Mouse (Mus musculus) layer of hippocampus, postnatal 14 days (tissue): Measurements from ENCODE around the gene Hoxc9. TPM values are rescaled to one million over a fixed set of nuclear protein-coding genes. Genes with fewer than 3 reads are reported as not detected.

Experiments
- DNase-seq, 2 experiments: peaks; one replicate each; pipeline ENCODE4 v3.0.0; 2021 to 2022; ENCODE audit warnings: low spot score in 2 of 2, mixed read lengths in 1 of 2
- long read RNA-seq, 2 experiments: library from polyadenylated mRNA; stranded (forward); transcript quantifications; one replicate each; pipeline ENCODE4 v2.0.0; 2021
- total RNA-seq, 2 experiments: library from RNA; stranded (reverse); gene quantifications; 2 replicates each; pipeline ENCODE4 v1.2.3; 2021

Gene Hoxc9
- not detected for total RNA-seq
- long read RNA-seq, experiment 1 = 0 reads
- long read RNA-seq, experiment 2 = 0 reads

DNA sequence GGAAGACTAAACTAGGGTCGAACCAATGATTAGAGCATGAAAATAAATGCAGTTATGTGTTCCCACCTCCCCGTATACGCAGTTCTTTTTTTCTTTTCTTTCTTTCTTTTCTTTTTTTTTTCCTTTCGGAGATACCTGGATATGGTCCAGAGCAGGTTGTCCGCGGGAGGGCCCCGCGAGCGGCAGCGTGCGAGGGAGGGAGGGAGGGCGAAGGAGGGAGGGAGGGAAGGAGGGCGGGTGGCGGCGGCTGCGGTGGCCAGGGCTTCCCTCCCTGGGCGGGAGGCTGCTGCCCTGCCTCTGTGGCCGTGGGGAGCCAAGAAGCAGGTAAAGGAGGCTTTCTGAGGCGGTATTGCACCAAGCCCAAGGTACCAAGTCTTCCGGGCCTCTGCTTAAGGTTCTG is at the start of gene Hoxc9:
Gene Hoxc9, plus strand, starts transcription at position 269 of the 400 bp plus-strand sequence.
- no peak for DNase-seq

DNA sequence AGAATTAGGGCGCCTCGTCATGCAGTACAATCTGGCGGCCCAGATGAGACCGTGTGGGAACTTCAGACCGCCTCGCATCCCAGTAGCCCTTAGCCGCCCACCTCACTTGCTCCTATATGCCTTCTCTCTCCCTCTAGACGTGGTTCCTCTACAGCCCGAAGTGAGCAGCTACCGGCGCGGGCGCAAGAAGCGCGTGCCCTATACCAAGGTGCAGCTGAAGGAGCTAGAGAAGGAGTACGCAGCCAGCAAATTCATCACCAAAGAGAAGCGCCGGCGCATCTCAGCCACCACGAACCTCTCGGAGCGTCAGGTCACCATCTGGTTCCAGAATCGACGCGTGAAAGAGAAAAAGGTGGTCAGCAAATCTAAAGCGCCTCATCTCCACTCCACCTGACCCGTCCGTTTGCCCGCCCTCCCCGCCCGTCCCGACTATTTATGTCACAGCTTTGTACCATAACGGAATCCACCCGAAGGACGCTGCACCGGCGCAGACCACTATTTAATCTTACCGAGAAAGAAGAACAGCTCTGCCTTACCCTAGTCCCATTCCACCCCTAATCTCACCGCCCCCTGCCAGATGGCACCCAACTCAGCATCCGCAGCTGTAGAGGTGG is 49.1 kb upstream of the Hoxc9 start:
- no peak for DNase-seq

DNA sequence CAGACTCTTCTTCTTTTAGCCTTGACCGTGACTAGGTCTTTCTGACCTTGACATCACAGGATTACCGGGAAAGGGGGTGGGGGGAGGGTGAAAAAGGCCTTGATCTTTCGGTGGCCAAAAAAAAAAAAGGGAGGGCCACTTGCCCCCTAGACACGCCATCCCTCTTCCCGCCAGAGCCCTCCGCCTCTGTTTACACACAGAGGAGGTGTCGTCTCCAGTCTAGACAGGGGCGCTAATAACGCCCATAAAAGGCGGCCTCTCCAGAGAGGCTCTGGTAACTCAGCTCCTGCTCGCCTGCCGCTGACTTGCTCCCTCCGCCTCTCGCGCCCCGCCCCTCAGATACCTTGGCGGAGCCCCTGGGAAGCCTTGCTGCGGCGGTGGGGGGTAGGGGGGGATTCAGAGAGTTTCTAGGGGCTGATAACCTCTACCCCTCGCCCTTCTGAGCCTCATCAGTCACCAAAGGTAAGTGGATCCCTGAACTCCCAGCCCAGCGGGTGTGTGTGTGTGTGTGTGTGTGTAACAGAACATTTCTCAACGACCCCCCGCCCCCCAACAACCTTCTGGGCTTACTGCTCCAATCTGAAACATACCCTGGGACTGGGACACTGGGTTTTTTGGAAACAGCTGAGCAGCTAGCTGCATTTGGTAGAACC is 44.4 kb upstream of the Hoxc9 start:
- no peak for DNase-seq

DNA sequence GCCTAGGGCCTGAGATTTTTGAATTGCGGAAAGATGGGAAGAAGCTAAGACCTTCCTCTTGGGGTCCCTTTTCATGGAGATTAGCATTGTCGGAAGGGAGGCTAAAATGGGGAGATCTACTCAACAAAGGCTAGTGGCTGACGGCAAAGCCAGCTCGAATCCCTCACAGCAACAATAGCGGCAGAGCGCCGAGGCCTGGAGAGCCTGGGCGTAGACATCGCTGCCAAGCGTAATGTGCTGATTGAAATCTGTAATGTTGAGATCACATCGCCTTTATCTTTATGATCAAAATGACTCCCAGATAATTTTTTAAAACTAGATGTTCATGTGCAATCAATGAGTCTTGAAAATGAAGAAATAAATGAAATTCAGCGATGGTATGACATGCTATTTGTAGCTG is 41.8 kb upstream of the Hoxc9 start:
- DNase-seq = no peak

DNA sequence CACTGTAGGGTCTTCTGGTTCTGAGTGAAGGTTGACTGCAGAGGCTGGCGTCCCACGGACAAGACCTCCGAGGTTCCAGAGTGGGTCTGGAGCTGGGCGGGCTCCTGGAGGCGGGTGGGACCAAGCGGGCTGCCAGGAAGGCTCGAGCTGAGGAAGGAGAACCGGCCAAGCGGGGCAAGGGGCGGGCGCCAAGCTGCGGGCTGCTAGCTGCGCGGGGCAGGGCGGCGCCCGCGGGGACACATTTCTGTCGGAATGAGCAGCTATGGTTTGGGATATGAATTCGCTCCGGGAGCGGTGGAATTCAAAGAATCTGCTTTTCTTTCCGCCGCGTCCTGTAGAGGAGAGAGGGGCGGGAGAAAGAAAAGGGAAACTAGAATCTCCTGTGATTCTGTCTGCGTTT is 41.3 kb upstream of the Hoxc9 start:
- no peak for DNase-seq

DNA sequence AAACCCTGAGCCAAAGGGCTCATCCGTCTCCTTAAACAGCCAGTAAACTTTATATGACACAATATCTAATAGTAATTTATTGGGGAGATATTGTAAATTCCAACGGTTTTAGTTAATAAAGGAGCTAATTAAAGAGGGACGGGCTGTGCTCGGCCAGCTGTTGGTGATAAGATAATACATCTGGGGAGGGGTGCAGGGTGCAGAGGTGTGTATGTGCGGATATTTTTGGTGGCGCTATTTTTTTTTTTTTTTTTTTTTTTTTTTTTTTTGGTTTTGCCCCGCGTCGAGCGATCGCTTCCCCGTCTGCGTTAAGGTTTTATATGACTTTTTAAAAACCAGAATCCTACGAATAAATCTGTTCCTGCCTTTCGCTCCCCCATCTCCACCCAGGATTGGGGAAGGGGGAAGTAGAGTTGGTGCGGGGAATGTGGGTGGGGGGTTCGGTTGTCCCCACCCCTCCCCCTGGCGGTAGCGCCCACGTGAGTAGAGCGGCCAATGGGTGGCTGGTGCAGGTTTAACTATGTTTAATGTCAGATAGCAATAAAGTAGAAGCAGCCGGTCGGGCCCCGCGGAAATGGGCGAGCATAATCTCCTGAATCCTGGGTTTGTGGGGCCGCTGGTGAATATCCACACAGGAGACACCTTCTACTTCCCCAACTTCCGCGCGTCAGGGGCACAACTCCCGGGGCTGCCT is 39.8 kb upstream of the Hoxc9 start, which contains the start of gene Hoxc12:
Gene Hoxc12, plus strand, starts transcription at position 479 of the 694 bp plus-strand sequence.
- DNase-seq = no peak

DNA sequence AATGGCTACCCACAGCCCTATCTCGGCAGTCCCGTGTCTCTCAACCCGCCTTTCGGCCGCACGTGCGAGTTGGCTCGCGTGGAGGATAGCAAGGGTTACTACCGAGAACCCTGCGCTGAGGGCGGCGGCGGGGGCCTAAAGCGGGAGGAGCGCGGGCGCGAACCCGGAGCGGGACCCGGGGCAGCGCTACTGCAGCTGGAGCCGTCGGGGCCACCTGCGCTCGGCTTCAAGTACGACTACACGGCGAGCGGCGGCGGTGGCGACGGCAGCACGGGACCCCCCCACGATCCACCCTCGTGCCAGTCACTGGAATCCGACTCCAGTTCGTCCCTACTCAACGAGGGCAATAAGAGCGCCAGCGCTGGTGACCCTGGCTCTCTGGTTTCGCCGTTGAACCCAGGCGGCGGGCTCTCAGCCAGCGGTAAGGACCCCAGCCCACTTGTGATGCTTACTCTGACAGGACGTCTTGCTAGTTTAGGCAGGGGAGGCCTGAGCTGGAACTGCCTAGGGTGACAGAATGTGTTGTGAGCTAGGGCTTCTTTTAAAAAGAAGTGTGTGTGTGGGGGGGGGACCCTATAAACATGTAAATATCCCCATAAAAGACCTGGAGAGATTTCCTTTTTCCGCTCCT is 39.1 kb upstream of the Hoxc9 start:
- DNase-seq = no peak

DNA sequence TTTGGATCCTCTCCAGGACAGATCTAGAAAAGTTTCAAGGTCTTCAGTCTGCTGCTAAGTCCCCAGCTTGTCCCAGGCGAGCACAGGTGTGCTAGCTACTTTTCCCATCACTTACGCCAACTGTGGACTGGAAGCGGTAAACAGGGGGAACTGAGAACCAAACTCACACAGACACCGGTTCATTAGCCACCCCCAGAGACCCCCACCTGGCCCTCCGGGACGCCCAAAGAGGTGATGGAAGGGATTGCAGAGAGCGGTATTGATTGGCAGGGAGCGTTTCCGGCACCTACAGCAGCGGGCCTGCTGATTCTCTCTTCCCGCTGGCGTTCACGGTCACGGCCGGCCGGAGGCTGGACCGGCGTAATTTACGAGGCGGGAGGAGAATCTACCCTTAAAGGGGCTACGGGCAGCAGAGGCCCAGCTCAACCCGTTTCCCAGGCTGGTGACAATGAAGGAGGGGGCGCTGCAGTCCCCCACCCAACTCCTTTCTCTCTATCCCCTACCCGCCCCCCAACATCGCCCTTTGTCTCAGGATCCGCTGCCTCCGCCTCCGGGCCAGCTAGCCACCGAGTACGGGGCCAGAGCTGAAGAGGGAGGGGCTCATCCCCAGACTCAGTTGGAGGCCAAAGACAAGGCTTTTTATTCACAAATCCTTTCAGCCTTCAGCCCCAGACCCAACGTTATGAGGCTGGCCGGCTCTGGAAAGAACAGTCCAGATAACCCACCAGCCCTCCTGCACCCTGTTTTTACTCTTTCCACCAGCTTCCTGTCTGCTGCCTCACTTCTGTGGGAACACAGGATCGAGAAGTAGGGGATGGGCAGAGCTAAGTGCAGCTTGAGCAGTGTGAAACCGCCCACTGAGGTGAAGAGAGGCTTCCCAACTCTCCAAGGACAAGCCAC is 36.7 kb upstream of the Hoxc9 start:
- DNase-seq = no peak

DNA sequence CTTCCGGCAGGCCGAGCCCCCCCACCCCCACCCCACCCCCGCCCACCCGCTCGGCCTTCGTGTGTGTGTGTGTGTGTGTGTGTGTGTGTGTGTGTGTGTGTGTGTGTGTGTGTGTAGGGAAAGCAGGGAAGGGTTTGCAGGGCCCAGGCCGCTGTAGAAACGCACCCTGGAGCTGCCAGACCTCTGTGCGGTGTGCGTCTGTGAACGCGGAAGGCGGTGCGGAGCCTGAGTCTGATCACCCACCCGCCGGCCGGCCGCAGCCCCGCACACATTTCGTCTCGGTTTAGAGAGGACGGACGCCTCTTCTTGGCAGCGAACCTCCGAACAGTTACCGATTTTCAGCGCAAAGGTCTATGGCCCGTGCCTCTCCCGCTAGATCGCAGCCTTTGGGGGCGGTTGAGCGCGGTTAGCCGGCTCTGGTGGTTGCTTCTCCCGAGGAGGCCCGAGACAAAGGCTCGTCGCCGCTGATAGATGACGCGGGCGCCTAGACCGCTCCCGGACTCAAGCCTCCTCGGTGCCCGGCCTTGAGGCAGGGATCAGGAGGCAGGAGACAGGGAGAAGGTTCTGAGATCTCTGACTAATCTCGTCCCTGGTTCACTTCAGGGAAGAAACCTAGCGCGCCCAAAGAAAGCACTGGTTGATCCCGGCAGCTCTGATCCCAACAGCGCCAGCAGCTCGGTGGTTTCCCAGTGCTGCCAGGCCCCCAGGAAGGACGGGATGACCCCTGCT is 33.3 kb upstream of the Hoxc9 start:
- DNase-seq = no peak

DNA sequence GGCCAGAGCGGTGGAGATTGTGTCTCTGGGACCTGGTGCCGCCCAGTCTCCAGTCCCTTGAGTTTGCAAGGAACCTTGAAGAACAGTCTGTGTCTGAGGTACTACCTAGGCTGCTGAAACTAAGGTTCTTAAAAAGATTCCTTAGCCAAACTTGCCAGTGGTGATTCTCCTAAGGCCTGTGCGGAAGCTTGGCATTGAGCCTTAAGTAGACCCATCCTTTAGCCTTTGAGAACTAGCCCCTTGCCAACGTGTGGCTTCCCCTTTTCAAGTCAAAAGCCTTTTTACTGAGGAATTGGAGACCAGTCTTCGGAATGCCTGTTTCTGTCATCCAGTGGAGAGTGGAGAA is 32.8 kb upstream of the Hoxc9 start:
- DNase-seq = no peak

DNA sequence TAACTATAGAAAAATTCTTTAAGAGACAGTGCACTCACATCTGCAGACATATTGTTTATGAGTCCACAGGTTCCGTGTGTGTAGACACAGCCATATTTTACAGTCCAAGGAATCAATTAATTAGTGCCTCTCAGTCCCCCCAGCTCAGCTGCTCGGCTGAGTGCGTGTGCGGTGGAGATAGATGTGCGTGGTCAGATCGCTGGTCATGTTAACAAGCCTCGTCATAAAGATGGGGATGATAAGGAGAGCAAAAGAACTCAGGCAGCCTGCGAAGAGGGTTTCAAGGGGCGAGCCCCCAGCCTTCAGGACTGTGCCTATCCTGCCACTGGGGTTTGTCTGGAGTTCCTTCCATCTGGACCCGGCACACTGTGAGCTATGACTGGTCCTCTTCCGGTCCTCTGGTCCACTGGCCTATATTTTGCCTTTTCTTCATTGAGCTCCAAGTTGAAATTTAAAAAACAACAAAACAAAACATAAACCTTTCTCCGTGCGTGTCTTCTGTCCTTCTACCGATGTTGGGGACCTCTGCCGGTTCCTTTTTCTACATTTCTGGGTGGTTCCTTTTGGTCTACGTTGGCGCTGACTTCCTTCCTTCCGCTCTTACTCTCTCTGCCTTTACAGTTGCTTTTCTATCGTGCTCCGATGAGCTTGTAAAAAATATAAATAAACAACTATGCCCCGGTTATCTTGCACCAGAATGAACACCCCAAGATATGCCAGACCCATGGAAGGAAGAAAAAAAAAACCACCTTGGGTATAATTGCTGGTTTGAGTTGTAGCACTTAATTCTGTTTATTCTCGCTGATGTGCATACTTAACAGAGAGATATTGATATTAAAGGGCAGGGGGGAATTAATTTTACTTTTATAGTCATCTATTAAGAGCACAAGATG is 30.8 kb upstream of the Hoxc9 start:
- DNase-seq = no peak

DNA sequence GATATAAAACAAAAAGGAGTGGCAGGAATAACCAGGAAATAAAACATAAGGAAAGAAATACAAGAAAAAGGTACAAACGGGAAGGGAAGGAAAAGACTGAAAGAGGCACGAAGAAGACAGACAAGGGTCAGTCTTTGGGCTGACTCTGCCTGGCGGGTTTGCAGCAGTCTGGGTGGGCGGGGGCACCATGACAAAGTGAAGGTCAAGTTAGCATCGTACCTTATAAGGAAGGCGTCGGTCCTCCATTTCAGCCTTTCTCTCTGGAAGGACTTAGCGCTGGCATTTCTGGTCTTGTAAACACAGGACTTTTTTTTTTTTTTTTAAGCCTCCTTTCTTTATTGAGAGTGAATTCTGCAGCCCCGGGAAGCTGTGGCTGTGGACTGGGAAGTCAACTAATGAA is 29.0 kb upstream of the Hoxc9 start:
- no peak for DNase-seq

DNA sequence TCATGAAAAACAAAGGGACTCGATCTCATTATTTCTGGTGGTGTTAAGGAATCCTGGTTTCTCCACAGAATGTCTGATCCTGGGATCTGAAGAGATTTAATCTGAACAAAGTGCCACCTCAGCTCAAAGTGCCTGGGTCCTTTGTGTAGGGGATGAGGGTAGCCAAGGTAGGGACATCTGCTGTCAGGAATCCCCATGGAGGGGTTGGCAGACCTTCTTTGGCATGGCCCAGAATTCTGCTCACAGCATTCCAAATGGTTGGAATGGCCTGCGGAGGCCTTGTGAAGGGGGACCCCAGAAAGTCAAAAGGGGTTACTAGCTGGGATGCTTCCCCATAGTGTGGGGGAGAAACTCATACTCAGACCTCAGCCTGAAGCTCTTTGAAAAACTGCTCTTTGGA is 27.4 kb upstream of the Hoxc9 start:
- DNase-seq = no peak

DNA sequence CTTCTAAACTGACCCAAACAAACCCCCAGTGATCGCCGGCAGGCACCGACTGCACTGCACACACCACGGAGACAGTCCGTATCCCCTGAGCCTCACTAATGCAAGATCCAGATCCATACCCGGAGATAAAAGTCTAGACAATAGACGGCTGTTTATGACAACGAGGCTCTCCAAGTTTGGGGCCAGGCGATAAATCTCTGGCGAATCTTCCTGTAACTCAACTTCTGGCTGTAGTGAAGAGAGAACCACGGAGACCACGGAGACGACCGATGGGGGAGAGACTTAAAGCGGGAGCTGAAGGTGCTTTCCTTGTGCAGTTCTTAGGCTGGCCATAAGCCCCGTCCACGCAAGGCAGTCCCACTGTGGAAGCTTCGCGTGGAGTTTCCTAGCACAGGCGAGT is 26.5 kb upstream of the Hoxc9 start:
- DNase-seq = no peak

DNA sequence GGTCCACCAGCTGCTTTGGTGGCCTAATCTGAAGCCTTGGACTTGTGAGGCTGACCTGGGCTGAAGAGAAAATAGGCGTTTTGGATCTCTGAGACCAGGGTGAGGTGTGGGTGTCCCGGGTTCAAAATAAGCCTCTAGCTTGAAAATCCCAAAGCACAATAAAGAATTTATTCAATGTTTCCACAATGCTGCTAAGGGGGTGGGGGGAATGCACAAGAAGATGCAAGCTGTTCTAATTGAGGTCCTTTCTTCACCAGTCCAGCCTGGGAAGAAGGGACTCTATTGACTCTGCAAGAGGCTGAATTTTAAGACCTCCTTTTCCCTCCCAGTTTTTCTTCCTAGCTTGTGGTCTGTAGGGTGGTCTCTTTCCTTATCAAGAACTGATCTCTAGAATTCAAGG is 25.4 kb upstream of the Hoxc9 start:
- no peak for DNase-seq

DNA sequence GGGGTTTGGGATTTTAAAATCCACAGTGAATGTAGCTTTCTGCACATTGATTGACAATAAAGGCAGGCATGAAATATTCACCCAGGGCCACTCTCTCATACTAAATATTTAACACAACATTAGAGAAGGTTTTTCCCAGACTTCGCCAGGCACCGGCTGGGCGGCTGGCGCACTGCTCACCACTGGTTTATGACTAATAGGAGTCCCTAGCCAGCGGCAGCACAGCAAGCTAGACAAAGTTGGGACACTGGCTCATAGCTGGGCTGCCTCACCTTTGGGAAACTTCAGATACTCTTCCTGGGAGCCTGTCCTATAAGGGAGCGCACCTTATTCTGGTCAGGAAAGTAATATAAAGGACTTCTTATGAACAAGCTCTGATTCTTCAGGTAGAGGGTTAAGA is 22.7 kb upstream of the Hoxc9 start:
- DNase-seq = no peak

DNA sequence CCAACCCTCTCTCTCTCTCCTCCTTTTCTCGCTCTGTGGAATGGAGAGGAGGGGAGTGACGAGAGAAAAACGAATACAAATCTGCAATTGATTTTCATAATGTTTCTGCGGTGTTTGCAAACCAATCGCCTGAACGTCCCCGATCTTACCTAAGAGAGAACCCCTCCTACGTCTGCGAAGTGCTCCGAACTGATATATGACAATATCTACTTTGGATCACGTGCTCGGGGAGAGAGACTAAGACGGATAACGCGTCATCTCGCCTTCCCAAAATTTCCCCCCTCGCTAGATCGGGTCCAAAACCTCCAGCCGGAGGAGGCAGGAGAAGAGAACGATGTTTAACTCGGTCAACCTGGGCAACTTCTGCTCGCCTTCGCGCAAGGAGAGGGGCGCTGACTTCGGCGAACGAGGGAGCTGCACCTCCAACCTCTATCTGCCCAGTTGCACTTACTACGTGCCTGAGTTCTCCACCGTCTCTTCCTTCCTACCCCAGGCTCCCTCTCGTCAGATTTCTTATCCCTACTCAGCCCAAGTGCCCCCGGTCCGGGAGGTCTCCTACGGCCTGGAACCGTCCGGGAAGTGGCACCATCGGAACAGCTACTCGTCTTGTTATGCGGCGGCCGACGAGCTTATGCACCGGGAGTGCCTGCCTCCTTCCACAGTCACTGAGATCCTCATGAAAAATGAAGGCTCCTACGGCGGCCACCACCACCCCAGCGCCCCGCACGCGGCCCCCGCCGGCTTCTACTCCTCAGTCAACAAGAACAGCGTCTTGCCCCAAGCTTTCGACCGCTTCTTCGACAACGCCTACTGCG is 21.8 kb upstream of the Hoxc9 start, which contains the start of gene Hoxc11:
Gene Hoxc11, plus strand, starts transcription at position 236 of the 815 bp plus-strand sequence.
- DNase-seq = no peak

DNA sequence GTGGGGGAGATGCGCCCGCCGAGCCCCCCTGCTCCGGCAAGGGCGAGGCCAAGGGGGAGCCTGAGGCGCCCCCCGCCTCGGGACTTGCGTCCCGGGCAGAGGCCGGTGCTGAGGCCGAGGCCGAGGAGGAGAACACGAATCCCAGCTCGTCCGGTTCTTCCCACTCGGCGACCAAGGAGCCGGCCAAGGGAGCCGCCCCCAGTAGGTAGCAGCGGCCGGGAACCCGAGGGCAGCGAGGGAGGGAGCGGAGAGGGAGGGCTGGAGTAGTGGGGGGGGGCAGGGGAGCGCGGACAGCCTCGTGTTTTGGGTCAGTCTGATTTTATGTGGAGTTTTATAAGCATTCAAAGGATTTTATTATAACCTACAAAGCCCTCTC is 21.2 kb upstream of the Hoxc9 start:
- DNase-seq = no peak
